Mouse (Mus musculus) stomach, embryonic 14.5 days (tissue): ENCODE data around the gene Ifitm1. TPM values are rescaled to one million over a fixed set of nuclear protein-coding genes. Genes with fewer than 3 reads are reported as not detected.

Experiments
- ATAC-seq: fragments of 200-750 bp; cut with Nextera tagmentation; 2 replicates; pipeline ENCODE4 v1.8.0; 2017; ENCODE audit warnings: low read depth, moderate TSS enrichment; ENCODE audit not compliant: insufficient number of reproducible peaks, insufficient read depth, low FRiP score
- H3K27ac ChIP-seq: fragments of 300-500 bp; sonication (generic); 2 replicates; pipeline ENCODE4 v1.5.1; 2014; ENCODE audit warnings: mild to moderate bottlenecking, low read length, moderate library complexity, mixed read lengths
- H3K27me3 ChIP-seq: fragments of 300-500 bp; sonication (generic); 2 replicates; pipeline ENCODE4 v1.6.1; 2014; ENCODE audit warnings: low read length, control low read depth, mixed read lengths; ENCODE audit not compliant: control insufficient read depth, insufficient read depth
- H3K36me3 ChIP-seq: fragments of 300-500 bp; sonication (generic); 2 replicates; pipeline ENCODE4 v1.6.1; 2014; ENCODE audit warnings: mild to moderate bottlenecking, control low read depth, low read length, moderate library complexity, mixed read lengths; ENCODE audit not compliant: control insufficient read depth, insufficient read depth
- H3K4me1 ChIP-seq: fragments of 300-500 bp; sonication (generic); 2 replicates; pipeline ENCODE4 v1.6.1; 2014; ENCODE audit warnings: low read length, control low read depth, mixed read lengths; ENCODE audit not compliant: control insufficient read depth, insufficient read depth
- H3K4me2 ChIP-seq: fragments of 300-500 bp; sonication (generic); replicated peaks from 2 replicates; pipeline ENCODE4 v1.6.1; 2014; ENCODE audit warnings: low read depth, low read length, control low read depth
- H3K4me3 ChIP-seq: fragments of 300-500 bp; sonication (generic); 2 replicates; pipeline ENCODE4 v1.5.1; 2014; ENCODE audit warnings: low read depth, low read length, control low read depth
- H3K9ac ChIP-seq: fragments of 300-500 bp; sonication (generic); replicated peaks from 2 replicates; pipeline ENCODE4 v1.6.1; 2014; ENCODE audit warnings: low read depth, mild to moderate bottlenecking, control low read depth, low read length, moderate library complexity, mixed read lengths
- H3K9me3 ChIP-seq: fragments of 300-500 bp; sonication (generic); 2 replicates; pipeline ENCODE4 v1.6.1; 2016; ENCODE audit warnings: low read depth, low read length, control low read depth; ENCODE audit not compliant: control insufficient read depth
- WGBS: fragments of 180-500 bp; shearing (Covaris S2); extraction: QIAGEN DNeasy Blood & Tissue Kit; methylation state at CpG from one replicate; pipeline ENCODE4 v1.1.7; 2014; 5-methylcytosine and 5-hydroxymethylcytosine counted together
- polyA plus RNA-seq: library from polyadenylated mRNA; unstranded; fragments of >200 nt; fragmentation: Nextera tagmentation; extraction: Ambion mirVana; gene quantifications from 2 replicates; pipeline ENCODE4 v1.2.1, GENCODE M21; 2014

Ifitm1 gene
- polyA plus RNA-seq, 1 experiment from 2014 or later: 289 TPM

DNA sequence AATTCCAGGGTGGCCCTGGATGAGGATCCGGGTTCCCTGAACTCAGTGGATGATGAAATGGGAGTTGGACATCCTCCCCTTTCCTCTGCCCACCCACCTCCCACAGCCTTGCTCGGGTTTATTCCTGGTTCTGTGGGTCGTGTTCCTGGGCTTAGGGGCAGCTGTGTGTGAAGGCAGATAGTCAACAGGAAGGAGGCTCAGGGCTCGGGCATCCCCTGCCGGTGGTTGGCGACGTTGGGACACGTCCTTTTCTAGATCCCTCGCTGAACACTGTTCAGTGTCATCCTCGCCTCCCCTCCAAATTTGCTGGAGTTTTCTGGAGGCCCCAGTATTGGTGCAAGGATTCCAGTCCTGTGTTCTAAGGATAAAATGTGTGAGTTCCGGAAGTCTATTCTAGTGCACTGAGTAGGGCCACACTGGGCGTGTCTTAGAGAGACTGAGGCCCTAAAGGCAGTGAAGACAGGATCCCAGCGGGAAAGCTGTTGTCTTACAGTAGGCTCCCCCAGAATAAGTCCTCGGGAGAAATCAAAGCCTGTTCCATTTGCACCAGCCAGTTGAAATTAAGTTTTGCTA lies 24.2 kb downstream of the Ifitm1 start:
- 81% methylated on average over 14 of the region's 14 CpGs for WGBS
- H3K27me3 ChIP-seq: no peaks in the 10 kb centered on the region
- no peaks in the 10 kb centered on the region for H3K4me1 ChIP-seq
- H3K36me3 ChIP-seq: no peaks in the 10 kb centered on the region
- no peak overlapping the region for H3K27ac ChIP-seq
- H3K9ac ChIP-seq: no peak overlapping the region
- H3K4me3 ChIP-seq: no peak overlapping the region
- H3K4me2 ChIP-seq: no peak overlapping the region
- H3K9me3 ChIP-seq: no peaks in the 10 kb centered on the region
- no peak for ATAC-seq

DNA sequence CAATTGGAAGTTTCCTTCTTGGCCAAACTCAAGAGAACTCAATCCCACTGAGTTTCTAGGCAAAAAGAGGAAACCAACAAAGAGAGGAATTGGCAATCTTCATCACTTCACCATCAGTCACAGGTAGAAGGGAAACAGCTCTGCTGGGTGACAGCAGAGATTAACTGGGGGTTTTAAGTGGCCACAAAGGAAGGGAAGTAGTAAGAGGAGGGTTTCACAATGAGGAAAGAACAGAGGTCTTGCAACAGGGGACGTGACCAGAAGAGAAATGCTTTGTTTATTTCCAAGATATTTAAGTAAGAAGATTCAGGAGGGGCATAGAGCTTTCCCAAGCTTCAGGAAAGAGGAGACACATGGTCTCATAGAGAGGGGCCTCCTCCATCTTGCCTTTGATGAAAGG lies 30.8 kb downstream of the Ifitm1 start:
- Histone ChIP-seq H3K36me3 (no peaks in the 10 kb centered on the region), H3K4me2 (no peak overlapping the region), H3K9ac (no peak overlapping the region), H3K4me1 (no peaks in the 10 kb centered on the region), H3K9me3 (no peaks in the 10 kb centered on the region), H3K4me3 (no peak overlapping the region), H3K27ac (no peak overlapping the region), H3K27me3 (no peaks in the 10 kb centered on the region)
- 17% methylated on average over 1 of the region's 1 CpGs for WGBS
- no peak for ATAC-seq

DNA sequence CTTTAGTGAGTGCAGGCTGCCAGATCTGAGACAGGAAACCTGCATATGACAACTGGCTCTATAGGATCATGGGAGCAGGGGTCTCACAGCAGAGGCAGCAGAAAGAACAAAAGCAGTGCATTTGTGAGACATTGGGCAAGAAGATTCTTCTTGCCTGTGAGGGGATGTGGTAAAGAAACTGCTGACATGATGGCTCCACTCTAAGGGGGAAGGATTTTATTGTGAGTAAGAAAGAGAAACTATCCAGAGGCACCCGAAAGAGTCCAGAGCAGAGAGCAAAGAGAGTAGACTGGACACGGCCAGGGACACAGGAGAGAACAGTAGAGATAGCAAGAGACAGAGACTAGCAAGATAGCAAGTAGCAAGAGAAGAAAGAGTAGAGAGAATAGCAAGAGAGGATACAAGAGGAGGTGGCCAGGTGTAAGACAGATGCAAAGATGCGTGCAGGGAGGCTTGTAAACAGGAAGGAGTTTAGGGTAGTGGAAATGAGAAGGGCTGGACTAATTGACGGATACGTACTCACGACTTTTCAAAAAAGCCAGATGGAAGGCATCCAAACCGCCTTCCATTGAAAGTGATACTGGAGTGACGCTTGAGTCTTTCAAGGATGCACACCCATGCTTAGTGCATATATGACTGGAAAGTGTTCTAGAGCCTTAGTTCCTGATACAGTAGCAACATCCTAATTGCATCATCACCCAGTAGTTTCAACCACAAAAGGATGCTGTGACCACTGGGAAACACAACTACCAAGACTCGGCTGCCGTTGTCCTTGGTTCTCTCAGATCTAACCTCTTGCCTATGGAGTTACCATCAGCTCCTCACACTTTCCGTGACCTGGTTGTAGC lies 32.1 kb downstream of the Ifitm1 start:
- no peaks in the 10 kb centered on the region for H3K4me1 ChIP-seq
- no peak overlapping the region for H3K27ac ChIP-seq
- H3K9me3 ChIP-seq: no peaks in the 10 kb centered on the region

DNA sequence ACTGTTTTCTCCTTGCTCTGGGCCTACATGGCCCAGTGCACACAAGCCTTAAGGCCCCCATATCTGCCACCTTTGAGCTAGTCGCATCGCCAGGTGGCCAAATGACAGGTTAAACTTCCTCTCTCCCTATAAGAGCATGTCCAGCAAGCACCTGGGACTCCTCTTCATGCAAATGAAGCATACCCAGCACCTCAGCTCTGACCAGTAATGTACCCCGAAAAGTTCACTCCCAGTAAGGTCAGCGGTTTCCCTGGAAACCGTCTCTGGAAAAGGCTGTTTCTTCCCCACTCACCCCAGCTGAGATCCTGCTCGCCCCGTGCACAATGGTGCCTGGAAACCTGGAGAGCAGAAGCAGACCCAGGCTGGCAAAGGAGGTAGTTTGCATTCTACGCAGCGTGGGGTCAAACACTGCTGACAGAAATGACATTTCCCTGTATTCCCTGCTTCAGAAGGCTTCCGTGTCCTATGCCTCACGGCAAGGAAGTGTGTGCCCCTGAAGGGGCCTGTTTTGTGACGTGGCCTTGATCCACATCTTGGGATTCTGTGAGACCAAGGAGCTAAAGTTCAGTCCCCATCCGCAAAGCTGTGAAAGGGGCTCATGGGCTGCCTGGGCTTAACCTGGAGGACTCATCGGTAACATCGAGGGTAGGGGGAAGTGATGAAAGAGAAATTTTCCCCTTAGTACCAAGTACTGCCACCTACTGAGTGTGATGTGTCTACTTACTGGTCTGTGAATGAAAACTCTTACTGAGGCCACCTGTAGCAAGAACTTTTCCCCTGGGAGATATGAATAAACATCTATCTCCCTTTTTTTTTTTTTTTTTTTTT lies 34.1 kb downstream of the Ifitm1 start:
- Histone ChIP-seq H3K27ac (no peak overlapping the region), H3K9me3 (no peaks in the 10 kb centered on the region), H3K4me2 (no peak overlapping the region), H3K36me3 (no peaks in the 10 kb centered on the region), H3K4me3 (no peak overlapping the region), H3K27me3 (no peaks in the 10 kb centered on the region), H3K9ac (no peak overlapping the region), H3K4me1 (no peaks in the 10 kb centered on the region)
- 79% methylated on average over 15 of the region's 15 CpGs for WGBS
- ATAC-seq: no peak

More for the DNA sequence above, 32.1 kb downstream of the Ifitm1 start:
- no peak for ATAC-seq
- H3K27me3 ChIP-seq: no peaks in the 10 kb centered on the region
- 86% methylated on average over 11 of the region's 11 CpGs for WGBS
- no peaks in the 10 kb centered on the region for H3K36me3 ChIP-seq
- no peak overlapping the region for H3K4me3 ChIP-seq
- H3K9ac ChIP-seq: no peak overlapping the region
- no peak overlapping the region for H3K4me2 ChIP-seq

DNA sequence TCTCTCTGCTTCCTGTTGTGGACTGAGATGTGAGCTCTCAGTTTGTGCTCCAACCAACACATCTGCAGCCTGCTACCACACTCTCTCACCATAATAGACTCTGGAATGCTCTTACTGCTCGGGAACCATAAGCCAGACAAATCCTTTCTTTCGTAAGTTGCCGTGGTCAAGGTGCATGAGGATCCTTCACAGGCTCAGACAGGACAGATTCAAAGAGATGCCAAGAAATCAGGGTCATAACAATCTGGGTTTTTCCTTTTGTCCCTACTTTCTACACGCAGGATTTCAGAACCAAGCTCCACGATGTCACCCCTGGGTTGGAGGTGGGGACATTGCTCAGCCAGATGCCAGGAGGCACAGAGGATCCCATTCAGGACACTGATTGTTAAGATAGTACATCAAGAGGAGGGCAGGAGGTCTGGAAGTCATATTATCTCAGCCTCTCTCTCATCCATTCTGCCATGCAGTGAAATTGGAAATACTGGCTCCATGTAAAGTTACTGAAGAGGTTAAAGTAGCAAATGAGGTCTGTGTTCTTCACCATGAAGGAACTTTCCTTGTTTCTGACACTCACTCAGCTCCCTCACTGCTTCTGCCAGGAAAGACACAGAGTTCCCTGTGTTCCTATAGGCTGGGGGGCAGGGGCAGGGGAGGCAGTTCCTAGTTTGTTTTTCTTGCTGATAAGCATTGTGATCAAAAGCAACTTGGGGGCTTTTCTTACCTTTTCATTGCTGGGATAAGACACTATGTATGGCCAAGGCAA lies 36.4 kb downstream of the Ifitm1 start:
- Histone ChIP-seq H3K27me3 (no peaks in the 10 kb centered on the region), H3K4me2 (no peak overlapping the region), H3K9me3 (no peaks in the 10 kb centered on the region), H3K4me3 (no peak overlapping the region), H3K9ac (no peak overlapping the region), H3K27ac (no peak overlapping the region), H3K36me3 (no peaks in the 10 kb centered on the region), H3K4me1 (peaks cover under 1% of the 10 kb centered on the region; the same call in 1 of the 2 replicates)
- WGBS: 67% methylated on average over 5 of the region's 5 CpGs
- no peak for ATAC-seq

DNA sequence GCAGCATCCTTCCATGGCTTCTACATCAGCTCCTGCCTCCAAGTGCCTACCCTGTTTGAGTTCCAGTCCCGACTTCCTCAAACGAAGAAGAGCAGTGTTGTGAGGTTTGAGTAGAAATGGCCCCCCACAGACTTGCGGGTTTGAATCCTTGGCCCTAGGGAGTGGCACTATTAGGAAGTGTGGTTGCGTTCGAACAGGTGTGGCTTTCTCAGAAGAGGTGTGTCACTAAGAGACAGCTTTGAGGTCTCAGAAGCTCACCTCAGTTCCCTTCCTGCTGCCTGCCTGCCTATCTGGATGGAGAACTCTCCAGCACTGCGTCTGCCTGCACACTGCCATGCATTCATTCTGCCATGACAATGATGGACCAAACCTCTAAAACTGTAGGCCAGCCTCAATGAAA lies 39.4 kb downstream of the Ifitm1 start:
- no peak for ATAC-seq
- Histone ChIP-seq H3K4me1 (peaks cover 18% of the 10 kb centered on the region; the same call in 1 of the 2 replicates), H3K27me3 (no peaks in the 10 kb centered on the region), H3K36me3 (no peaks in the 10 kb centered on the region), H3K9me3 (no peaks in the 10 kb centered on the region), H3K9ac (no peak overlapping the region), H3K4me2 (no peak overlapping the region), H3K4me3 (no peak overlapping the region), H3K27ac (no peak overlapping the region)
- 84% methylated on average over 6 of the region's 6 CpGs for WGBS

DNA sequence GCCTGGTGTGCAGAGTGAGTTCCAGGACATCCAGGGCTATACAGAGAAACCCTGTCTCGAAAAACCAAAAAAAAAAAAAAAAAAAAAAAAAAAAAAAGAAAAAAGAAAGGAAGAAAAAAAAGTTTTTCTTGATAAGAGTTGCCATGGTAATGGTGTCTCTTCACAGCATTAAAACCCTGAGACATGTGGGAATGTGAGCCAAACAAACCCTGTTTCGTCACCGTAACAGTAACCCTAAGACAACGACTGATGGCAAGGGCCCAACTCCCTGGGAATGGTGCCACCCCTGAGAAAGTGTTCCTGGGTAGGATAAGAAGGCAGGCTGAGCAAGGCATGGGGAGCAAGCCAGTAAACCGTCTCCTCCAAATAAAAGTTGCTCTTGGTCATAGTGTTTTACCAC lies 39.9 kb downstream of the Ifitm1 start:
- H3K36me3 ChIP-seq: no peaks in the 10 kb centered on the region
- H3K4me3 ChIP-seq: no peak overlapping the region
- H3K4me2 ChIP-seq: no peak overlapping the region
- H3K27me3 ChIP-seq: no peaks in the 10 kb centered on the region
- peaks cover 18% of the 10 kb centered on the region; the same call in 1 of the 2 replicates for H3K4me1 ChIP-seq
- H3K9me3 ChIP-seq: no peaks in the 10 kb centered on the region
- H3K9ac ChIP-seq: no peak overlapping the region
- 86% methylated on average over 5 of the region's 5 CpGs for WGBS
- H3K27ac ChIP-seq: no peak overlapping the region
- no peak for ATAC-seq

DNA sequence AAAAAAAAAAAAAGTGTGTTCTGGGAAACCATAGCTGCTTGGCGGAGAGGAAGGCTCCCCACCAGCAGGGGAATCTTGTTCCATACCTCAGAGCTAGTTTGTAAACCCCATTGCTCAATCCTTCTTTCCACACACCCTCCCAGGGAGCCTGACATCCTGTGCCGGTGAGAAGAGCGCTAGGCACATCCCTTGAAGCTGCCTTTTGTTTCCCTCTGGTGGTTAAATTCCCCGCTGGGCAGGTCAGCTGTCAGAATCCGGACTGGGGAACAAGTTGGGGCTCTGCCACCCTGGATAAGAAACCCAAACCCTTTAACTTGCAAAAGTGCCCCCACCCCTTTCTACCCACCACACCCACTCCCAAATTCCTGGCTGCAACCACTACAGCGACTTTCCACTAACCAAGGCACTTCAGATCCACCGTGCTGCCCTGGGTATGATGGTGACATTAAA lies 41.3 kb downstream of the Ifitm1 start:
- H3K4me1 ChIP-seq: peaks cover 18% of the 10 kb centered on the region; the same call in 1 of the 2 replicates
- no peaks in the 10 kb centered on the region for H3K27me3 ChIP-seq
- H3K27ac ChIP-seq: peak overlapping the region; percentile 39; the same call in 1 of the 2 replicates
- ATAC-seq: no peak
- 15% methylated on average over 7 of the region's 7 CpGs for WGBS
- no peak overlapping the region for H3K4me3 ChIP-seq
- peak overlapping the region; percentile 57 for H3K4me2 ChIP-seq
- H3K36me3 ChIP-seq: no peaks in the 10 kb centered on the region
- no peaks in the 10 kb centered on the region for H3K9me3 ChIP-seq
- no peak overlapping the region for H3K9ac ChIP-seq
